Mouse (Mus musculus) thymus, postnatal 10 days (tissue): ENCODE measurements around the gene Hist1h4j.

Experiments used
- DNase-seq, 2 experiments: peaks; one replicate each; pipeline ENCODE4 v3.0.0; 2021; ENCODE audit warnings: low spot score in 2 of 2

Gene Hist1h4j

DNA sequence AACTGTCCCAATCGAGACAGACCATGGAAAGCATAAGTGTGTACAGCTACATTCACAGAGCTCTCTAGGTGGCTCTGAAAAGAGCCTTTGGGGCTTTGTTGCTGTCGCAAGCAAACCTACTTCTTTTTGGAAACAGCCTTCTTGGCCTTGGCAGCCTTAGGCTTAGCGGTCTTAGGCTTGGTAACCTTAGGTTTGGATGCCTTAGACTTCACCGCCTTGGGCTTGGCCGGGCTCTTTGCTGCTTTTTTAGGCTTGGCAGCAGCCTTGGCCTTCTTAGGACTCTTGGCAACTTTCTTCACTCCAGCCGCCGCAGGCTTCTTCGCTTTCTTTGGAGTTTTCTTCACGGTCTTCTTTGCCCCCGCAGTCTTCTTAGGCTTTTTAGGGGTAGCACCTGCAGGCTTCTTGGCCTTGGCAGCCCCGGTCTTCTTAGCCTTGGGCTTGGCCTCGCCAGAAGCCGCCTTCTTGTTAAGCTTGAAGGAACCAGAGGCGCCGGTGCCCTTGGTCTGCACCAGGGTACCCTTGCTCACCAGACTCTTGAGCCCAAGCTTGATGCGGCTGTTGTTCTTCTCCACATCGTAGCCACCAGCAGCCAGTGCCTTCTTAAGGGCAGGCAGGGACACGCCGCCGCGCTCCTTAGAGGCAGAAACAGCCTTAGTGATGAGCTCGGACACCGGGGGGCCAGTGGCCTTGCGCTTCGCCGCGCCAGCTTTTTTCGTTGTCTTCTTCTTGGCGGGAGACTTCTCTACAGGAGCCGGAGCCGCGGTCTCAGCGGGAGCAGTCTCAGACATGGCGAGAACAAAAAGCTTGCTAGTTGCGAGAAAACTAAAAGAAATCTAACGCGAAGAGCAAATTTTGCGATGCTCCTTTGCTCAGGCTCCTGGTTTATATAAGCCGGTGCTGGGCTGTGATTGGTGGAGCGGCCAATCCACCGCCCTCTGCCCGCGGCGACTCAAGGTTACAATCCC lies 45.2 kb downstream of the Hist1h4j start, which contains the start of gene Hist1h1b:
TSS of gene Hist1h1b (minus strand) at position 859 of the 965 bp plus-strand sequence.
- peak; percentile 76 to 87 for DNase-seq

DNA sequence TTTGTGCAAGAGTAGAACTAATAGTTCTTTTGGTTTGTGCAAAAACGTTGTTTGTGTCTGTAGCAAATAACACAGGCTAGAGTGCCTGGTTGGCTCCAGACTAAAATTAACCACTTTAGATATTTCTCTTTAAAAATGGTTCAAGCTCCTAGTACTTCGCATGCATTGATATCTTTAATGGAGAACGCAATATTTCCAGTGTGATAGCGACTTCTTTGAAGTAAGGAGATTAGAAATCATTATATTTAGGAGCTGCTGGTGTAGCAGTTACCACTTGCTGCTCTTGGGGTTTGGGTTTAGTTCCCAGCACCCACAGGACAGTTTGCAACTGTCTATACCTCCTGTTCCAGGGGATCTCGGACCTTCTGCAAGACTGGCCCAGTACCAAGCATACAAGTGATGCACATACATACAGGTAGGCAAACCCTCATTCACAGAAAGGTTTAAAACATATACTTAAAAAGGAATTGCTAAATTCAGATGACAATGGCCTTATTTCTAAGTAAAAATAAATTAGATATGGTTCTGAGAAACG lies 46.2 kb downstream of the Hist1h4j start:
- no peak for DNase-seq

DNA sequence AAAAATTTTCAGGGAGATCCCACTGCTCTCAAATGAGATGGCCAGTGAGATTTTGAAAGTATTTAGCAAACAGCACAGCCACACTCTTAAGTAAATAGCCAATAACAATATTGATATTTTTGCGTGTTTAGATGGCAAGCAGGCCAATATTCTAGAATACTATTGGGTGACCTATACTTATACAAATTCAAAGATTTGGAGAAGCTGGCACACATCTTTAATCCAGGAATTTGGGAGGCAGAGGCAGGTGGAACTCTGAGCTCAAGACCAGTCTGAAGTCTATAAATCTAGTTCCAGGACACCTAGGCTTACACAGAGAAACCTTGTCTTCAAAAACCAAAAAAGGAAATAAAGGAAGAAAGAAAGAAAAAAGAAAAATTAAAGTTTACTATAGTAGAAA lies 46.8 kb downstream of the Hist1h4j start:
- DNase-seq, result no peak

DNA sequence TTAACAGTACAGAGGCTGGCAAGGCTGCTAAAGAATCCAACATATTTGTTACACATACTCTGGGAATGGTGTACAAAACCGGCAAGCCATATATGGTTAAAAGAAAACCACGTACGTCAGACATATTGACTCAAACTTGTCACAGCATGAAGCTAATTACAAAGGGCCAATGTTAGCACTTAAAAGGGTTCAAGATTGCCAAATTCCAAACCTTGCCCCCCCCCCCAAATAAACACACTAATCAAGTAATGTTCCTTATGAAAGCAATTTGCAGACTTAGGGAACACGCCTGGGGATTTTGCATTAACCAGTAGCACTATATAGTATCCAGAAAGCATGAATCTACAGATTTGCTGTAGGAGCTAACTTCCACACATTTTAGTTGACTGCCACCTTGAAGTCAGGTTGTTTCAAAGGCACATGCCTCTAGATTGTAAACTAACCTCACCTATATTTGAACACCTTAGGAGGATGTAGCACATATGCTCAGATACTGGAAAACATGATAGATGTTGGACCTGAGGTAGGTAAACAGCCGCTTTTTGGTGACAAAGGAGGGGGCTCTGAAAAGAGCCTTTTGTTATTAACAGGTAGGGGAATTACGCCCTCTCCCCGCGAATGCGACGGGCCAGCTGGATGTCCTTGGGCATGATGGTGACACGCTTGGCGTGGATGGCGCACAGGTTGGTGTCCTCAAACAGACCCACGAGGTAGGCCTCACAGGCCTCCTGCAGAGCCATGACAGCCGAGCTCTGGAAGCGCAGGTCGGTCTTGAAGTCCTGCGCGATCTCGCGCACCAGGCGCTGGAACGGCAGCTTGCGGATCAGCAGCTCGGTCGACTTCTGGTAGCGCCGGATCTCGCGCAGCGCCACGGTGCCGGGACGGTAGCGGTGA lies 47.7 kb downstream of the Hist1h4j start:
- DNase-seq, result peak in 1 of 2 experiments; percentile 32

DNA sequence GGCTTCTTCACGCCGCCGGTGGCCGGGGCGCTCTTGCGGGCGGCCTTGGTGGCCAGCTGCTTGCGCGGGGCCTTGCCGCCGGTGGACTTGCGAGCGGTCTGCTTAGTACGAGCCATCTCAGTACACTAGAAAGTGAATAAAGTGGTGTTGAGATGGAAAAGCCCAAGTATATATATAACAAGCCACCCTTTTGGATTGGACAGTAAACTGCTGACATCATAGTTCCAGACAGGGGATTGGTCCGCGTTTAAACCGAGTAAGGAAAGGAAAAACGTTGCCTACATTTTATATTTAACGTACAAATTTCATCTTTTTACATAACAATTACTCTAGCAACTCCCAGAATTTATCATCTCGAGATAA lies 48.4 kb downstream of the Hist1h4j start, which contains the start of gene Hist1h3i:
TSS of gene Hist1h3i (minus strand) at position 116 of the 363 bp plus-strand sequence.
- peak; percentile 62 to 79 for DNase-seq

DNA sequence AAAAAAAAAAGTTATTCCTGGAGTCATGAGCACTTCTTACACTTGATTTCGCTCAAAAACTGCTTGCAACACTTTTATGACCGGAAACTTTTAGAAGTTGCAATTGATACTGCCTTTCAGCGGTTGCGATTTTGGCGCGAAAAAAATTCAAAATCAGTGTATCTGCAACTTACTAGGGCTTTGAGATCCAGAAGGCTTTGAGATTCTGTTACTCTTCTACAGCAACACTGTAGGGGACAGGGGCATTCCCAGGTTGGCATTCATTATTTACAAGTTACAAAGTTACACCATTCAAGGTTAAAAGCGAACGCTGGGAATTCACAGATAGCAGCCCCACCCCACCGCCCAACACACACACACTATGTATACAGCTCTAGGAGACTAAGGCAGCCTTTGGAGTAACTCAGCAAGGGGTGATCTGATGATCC lies 48.9 kb downstream of the Hist1h4j start:
- DNase-seq, result peak; percentile 26 to 52

DNA sequence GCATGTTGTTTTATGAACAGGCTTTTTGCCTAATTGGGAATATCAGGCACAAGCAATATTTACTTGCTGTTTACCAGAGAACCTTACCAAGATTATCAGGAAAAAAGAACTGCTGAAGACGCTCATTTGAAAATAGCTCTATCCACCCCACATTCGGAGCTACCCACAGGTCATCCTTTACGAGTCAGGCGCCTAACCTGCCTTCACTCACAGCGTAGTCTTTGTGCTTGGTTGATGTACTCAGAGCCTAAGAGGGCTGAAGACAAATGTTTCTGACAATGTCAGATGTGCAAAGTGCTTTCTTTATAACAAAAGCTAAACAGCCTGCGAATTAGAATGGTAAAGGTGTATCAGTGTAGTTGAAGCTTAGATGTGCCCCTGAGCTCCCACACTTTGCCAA lies 49.4 kb downstream of the Hist1h4j start:
- no peak for DNase-seq
